Mouse (Mus musculus) c-Kit-positive CD71-negative TER-119-negative erythroid progenitor cells, embryonic 14.5 days (primary cell): Measurements from ENCODE around the gene Insrr.

Source experiments
- DNase-seq: peaks from one replicate; pipeline ENCODE4 v3.0.0-alpha.2; 2013; ENCODE audit warnings: low read depth

Insrr gene

DNA sequence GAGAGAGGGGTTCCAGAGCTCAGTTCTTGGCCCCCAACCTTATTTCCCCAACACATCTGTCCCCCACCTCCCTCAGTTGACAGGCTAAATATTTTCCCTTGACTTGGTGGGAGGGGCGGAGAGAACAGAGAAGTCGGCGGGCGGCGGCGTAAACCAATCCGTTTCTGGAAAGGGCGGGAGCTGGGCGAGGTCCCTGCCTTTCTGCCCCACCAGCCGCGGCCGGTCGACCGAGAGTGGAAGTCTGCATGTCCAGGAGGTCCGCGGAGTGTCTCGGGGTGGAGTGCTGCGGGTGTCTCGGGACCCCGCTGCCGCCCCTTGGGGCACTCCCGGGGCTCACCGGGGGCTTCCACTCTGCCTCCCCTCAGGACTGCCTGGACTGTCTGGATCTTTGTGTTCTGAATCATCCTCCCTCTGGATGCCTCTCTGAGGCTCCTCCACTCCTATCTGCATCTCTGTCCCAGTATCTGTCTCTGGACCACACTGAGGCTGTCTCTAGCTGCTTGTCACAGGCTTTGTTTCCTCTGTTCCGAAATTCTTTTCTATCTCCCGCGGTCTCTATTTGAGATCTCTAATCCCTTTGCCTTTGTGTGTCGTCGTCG, at the start of gene Insrr:
Gene Insrr (plus strand): TSS at position 216 of the 599 bp plus-strand sequence.
- DNase-seq, result no peak

DNA sequence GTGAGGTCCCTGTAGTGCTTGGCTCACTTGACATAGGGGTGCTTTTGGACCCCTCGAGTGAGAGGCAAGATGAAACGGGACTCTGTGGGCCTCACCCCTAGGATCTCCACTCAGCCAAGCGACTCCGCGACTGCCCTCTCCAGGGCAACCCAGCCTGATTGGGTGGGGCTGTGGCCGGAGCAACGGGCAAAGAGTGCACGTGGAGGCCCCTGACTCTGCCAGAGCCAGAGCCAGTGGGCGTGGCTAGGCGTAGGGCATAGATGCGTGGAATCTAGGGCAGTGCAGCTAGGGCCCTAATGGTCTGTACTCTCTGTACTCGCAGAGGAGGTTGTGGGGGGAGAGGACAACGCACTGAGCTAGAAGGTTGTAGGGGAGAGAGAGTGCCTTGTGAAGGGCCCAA, 48.3 kb upstream of the Insrr start, which contains the start of gene Lrrc71:
Gene Lrrc71 (minus strand): TSS at position 195 of the 400 bp plus-strand sequence.
- DNase-seq, result no peak

DNA sequence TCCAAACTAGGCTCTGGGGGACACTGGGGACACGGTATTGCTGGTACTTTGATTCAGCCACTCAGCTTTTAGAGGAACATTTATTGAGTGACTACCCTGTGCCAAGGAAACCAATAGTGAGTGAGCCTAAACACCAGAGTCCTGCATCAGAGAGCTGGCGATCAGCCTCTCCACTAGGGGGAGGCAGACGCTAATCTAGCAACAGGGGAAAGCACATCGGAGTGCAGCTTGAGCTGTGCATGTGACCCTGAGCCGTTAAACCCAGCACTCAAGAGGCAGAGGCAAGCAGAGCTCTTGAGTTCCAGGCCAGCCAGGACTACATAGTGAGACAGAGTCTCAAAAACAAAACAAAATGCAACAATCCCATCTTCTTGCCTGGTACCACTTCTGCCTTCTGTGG, 47.7 kb upstream of the Insrr start:
- peak; percentile 38 for DNase-seq

DNA sequence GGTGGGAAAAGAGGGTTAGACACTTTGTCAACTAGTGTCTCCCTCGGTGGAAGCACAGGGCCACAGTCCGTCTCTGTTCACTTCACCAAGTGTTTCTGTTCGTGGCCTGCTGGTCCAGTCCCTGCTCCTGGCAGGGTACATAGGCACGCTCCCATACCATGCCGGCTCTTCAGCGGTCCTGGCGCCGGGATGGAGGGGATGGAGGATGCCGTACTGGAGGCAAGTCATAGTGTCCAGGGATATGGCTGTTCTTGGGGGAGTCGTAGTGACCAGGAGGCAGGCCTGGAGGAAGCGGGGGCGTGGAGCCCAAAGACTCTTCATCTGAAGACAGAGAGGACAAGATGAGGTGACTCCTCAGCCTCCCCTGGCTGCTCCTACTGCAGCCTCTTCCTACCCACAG, 46.8 kb upstream of the Insrr start:
- DNase-seq, result no peak

DNA sequence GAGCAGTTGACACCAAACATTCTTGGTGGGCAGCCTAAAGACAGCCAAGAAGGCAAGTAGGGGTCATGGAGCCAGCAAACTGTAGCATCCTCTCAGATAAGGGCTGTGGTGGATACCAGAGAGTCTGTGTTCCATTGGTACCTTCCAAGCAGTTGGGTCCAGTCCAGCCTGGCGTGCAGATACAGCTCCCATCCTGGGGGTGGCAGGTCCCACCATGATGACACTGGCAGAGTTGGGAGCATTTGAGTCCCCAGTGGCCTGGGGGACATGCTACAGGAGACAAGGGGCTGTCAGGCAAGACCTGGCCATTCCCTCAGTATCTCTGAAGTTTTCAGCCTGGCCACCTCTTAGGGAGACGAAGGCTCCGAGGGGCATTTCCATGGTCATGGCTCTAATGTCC, 44.2 kb upstream of the Insrr start:
- DNase-seq, result no peak

DNA sequence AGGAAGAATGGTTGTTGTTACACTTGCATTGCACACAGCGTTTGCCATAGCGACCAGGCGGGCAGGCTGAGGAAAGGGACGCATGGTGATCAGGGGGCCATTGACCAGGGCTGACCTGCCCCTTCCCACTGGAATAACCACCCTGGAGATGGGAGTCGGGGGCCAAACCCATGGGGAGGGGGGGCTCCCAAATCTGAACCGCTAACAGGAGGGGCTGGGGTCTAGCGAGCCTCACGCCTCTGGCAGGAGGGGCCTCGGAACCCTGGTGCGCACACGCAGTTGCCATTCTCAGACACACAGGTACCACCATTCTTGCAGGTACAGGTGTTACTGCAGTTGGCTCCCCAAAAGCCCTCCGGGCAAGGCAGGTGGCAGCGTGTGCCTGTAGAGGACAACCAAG, 42.9 kb upstream of the Insrr start:
- no peak for DNase-seq

DNA sequence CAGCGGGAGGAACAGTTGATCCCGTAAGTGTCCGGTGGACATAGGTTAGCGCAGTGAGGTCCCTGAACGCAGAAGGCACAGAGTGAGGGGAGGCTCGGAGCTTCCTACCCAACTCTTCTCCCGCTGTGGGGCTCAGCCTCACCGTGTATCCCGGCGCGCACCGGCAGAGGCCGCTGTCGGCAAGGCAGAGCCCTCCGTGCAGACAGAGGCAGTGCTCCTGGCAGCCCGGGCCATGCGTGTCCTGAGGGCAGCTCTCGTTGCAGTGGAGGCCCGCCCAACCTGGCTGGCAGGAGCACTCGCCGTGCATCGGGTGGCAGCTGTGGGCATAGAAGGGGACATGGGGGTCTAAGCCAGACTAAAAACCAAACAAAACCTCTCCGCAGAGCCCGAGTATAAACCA, 40.8 kb upstream of the Insrr start:
- no peak for DNase-seq

DNA sequence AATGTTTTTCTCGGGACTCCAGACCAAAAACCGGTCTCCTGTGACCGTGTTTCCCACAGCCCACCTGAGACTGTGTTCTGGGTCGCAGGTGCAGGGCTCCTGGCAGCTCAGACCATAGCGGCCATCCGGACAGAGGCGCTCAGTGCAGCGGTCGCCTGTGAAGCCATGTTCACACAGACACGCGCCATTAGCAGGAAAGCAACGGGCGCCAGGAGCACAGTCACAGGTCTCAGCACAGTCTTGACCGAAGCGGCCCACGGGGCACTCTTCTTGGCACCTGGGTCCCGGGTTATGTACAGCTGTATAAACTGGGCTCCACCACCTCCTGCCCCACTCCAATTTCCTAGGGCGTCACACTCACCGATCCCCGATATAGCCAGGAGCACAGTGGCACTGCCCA, 40.3 kb upstream of the Insrr start:
- no peak for DNase-seq

DNA sequence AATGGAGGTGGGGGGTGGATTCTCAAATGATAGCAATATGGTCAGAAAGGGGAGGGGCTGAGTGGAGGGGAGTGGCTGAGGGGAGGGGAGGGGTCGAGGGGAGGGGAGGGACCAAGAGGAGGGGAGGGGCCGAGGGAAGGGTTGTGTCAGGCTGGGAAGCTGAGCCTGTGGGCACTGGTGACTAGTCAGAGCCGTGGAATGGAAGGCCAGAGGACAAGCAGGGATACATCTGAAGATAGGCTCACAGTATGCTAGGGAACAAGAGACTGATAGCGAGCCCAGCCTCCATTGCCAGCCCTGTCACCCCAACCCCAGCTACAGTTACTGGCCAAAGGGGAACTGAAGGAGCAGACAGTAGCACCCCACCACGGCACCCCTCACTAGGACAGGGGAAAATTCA, 38.1 kb upstream of the Insrr start:
- no peak for DNase-seq

DNA sequence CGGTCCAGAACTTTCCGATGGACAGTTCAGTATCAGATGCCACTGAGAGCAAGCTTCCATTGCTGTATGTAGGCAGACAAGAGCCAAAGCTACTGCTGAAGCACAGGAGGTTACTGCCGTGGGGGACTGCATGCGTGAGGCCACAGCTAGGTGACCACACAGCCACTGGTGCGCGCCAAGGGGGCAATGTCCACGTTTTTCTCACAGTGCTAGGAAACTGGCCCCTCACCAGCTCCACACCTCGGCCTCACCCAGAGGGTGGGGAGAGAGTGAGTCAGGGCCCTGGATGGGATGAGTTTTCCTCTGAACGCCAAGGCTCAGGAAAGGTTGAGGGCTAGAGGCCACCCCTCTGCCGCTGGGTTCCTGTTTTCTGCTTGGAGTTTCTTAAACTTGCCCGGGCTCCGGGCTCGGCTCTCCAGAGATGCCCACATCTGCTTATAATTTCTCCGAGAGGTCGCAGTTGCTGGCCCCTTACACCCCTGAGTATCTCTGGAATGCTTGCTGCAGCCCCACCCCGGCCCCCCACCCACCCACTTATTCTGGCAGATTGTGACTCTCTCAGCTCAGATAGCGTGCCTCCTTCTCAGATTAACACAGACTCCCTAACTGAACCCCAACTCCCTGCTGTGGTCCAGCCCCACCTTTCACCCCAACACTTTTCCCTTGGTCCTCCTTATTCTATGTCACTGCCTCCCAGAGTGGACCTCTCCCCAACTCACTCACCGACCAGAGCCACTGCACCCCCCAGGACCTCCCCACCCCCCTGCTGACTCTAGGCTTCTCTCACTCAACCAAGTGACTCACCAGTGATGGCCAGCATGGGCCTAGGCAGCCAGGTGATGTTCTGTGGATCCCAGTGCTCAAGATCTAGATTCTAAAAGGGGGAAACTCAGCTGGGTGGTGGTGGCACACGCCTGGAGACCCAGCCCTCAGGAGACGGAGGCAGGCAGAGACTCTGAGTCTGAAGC, 35.1 kb upstream of the Insrr start:
- no peak for DNase-seq

DNA sequence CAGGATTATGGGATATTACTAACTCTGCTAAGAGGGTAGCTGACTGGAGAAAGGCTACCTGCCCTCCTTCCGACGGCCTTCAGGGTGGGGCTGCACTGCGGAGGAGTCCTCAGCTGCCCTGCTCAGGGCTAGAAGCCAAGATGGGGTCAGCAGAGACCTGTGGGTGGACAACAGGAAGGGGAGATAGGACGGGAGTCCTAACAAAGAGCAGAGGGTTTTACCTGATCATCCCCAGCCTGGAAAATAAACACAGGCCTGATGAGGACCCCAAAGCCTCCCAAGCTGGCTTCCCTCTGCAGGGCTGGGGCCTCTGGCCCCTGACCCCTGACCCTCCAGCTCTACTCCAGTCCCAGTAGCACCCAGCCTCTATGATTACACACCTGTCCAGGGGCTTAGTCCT, 33.5 kb upstream of the Insrr start:
- no peak for DNase-seq

DNA sequence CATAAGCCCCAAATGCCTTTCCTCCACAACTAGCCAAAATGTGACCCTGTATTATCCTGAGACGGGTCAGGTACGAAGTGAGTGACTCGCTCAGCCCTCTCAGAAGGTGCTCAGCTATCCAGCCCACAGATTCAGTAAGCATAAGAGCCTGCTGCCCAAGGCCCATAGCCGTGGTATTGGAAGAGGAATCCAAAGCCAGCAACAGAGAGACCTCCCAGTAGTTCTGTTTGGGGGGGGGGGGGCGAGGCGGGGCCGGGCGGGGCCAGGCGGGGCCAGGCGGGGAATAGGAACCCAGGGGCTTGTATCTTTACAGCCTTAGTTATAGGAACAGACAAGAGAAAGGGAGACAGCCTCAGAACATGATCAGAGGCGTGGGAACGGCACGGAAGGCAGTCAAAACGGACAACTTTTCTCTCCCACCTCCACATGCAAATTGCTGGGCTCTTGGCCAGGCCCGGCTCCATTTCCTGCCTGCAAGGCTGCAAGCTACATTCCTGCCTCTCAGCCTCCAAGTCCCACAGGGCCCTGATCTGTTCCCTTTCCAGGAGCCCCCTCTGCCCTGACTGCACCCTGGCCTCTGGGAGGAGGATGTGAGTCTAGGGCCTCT, 33.0 kb upstream of the Insrr start:
- no peak for DNase-seq

DNA sequence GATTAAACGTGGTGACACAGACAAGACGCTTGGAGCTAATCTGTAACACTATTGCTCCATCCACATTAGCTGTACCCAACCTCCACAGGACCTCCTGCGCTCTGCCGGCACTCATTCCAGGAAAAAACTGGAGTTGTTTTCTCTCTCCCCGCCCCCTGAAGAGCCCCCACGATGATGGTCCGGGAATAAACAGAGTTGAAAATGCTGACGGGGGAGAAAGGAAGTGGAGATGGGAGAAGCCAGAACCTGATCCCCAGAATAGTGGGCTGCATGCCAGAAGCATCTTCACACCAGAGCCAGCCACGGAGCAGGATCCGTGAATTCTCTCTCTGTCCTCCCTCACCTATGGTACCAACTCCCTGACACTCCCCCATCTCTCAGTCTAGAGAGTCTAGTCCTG, 32.2 kb upstream of the Insrr start:
- no peak for DNase-seq

DNA sequence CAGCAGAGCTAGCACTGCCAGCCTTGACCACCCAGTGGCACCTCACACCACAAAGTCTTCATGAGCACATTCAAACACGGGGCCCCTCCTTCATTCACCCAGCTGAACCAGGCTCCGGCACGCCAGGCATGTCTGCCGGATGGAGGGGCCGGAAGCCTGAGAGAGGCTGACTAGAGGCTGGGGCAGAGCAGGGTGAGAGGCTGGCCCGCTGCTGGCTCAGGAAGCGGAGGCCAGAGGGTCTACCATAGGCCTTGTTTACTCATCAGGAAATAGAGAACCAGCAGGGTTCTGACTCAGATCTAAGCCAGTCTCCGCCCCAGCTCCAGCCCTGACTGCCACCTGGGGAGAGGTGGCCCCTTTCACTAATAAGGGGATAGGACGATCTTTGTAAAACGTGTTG, 31.7 kb upstream of the Insrr start:
- peak; percentile 63 for DNase-seq

DNA sequence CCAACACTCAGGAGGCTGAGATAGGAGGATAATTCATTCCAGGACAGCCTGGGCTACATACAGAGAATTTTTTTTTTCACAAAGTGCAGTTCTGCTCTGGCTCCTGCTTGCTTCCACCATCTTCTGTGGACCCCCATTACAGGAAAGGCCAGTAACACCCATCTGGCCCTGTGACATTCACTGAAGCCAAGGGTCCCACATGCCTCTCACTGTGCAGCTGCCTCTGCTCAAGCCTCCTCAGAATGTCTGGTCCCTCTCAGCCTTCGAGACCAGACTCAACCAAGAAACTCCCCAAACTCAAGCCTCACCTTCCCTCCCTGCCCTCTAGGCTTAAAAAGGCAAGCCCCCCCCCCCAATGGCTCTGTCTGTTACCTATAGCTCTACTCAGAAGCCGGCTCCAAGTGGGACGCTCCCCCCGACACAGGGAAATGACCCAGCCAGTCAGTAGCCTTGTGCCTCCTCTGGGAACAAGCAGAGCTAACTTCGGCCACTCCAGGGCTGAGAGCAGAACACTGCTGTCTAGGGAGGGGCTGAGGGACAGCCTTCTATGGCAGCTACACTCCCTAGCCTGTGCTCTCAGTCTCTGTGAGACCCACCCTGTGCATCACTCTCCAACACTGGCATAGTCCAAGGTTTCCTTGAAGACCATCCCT, 31.0 kb upstream of the Insrr start:
- no peak for DNase-seq

DNA sequence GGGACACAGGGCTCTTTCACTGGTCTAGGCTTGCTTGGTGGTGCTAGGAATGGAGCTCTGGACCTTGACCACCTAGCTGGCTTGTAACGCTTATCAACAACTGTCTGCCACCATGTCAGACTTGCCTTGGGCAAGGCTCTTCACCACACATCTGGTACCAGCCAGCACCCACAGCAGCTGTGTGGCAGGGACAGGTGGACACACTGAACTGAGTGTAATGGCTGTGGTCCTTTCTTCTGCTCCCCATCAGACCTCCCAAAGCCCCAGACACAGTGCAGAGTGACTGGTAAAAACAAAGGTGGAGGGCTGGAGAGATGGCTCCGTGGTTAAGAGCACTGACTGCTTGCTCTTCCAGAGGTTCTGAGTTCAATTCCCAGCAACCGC, 30.5 kb upstream of the Insrr start:
- no peak for DNase-seq

DNA sequence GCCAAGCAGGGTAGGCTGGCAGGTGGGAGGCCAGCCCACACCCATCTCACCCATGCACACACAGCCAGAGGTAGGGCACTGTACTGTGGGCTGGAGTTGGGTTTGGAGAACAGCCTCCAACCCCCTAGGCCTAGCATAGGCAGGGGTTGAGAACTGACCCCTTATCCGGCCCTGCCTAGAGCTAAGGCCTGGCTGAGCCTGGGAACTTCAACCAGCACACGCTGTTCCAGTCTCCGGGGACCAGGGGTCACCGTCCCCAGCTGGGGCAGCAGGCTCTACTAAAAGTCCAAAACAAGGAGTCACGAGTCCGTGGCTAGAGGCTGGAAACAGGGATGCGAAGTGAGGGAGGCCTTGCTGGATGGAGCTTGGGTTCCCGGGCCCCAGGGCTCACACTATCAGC, 29.0 kb upstream of the Insrr start:
- DNase-seq, result no peak

DNA sequence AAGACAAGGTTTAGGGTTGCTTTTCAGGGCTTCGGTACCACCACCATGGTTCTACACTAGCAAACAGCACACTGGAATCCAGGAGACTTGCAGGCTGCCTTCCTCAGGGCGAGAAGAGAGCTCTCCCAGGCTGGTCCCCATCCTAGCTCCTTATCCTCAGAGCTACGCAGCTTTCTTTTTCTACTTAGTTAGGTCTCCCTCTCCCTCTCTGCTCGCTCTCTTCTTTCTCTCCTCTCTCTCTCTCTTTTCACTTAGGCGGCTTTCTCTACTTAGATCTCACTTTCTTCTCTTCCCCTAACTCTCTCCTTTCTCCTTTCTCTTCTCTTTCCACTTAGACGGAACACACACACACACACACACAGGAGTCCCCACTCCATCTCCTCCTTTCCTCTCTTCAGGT, 28.3 kb upstream of the Insrr start:
- no peak for DNase-seq

DNA sequence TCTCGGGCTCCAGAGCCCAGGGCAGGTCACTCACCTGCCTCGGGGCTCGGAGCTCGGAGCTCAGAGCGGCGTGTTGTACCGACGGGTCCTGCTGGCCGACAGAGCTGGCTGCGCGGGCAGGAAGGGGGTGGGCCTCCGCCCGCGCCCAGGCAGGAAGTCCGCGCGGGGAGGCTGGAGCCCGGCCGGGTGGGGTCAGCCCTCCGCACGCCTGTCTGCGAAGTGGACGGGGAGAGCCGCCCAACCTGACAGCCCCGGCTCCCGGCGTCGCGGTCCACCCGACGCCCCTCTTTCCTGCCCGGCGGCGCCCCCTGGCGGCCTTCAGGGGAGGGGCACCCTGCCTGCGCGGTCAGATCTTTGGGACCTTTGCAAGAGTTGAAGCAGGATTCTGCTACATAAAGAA, 27.9 kb upstream of the Insrr start:
- peak; percentile 59 for DNase-seq

DNA sequence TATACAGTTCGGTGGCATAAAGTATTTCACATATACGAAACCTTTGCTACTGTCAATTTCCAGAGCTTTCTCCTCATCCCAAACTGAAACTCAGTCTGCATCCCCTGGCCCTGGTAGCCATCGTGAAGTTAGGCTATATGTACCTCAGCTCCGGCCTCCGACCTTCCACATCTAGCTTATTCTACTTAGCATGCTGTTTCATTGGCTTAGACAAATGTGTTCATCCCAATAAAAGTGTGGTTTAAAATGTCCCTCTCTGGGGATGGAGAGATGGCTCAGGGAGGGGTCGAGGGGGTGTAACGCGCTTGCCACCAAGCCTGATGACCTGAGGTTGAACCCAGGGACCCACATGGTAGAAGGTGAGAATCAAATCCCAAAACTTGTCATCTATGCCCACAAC, 27.2 kb upstream of the Insrr start:
- no peak for DNase-seq

DNA sequence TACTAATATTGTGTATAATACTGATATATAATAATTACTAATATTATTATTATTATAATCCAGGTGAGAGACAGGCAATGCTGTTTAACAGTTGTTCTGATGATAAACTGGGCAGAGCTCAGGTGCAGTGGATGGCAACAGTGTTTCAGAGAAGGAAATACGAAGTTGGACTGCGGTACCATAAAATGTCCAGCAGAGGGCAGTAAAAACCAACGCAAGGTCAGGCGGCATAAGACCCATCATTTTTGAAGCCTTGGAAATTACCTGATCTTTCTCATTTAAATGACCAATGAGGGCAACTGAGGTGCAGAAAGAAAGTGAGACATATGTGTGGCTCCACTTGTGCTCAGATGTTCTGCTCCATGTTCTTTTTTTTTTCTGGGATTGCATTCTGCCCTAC, 26.5 kb upstream of the Insrr start:
- peak; percentile 58 for DNase-seq

DNA sequence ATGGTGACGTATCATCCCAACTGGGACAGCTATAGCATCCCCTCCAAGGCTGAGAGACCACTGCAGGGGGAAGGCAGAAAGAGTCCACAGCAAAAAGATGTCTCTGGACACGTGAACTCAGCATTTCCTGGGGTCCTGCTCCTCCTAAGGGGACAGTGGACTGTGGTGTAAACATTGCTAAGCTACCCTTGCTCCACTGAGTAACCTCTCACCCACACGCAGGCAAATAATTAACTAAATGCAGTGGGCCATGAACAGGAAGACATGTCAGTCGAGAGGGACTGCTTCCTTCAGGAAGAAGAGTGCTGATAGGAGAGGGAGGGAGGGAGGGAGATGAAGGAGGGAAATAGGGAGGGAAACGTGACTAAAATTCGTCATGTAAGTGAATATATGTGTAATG, 25.7 kb upstream of the Insrr start:
- DNase-seq, result no peak

DNA sequence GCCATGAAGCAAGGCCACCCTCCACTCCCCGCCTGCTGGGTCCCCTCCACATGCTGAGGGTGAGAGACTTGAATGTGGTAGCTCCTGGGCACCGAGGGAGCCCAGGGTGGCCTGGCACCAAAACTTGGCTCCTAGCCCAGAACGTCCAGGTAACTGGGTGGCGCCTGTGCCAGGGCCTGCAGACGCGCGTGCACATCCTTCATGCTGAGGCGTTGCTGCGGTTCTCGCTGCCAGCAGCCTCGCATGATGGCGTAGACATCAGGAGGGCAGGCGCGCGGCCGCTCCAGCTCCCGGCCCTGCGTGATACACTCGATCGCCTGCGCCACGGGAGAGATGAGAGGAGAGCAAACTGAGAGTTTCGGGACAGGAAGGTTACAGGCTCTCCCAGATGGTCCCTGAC, 18.5 kb upstream of the Insrr start:
- DNase-seq, result no peak
